Mouse (Mus musculus): Measurements from ENCODE around the gene Ppfibp2. TPM values are rescaled to one million over a fixed set of nuclear protein-coding genes. Genes with fewer than 3 reads are reported as not detected.

Gene Ppfibp2
- polyA plus RNA-seq, 1 experiment from 2014 or later: 4.3 TPM

- no peak overlapping the region for H3K4me2 ChIP-seq
- H3K4me3 ChIP-seq (replicated peaks): no peak overlapping the region
- H3K27me3 ChIP-seq: no peaks in the 10 kb centered on the region
- H3K9ac ChIP-seq: no peak overlapping the region
- no peak for ATAC-seq (ENCODE audit: insufficient read depth)
- no peak overlapping the region for H3K27ac ChIP-seq (replicated peaks)
- 34% methylated on average over 8 of the region's 8 CpGs for WGBS (ENCODE audit: insufficient replicate concordance)
- peaks cover 28% of the 10 kb centered on the region for H3K4me1 ChIP-seq (replicated peaks)
- H3K9me3 ChIP-seq (replicated peaks): no peaks in the 10 kb centered on the region
- no peaks in the 10 kb centered on the region for H3K36me3 ChIP-seq (replicated peaks)
Observed at GRCm38 (mm10) chr7:107664063-107665056, 69.4 kb downstream of the Ppfibp2 start.

- H3K27ac ChIP-seq (replicated peaks): no peak overlapping the region
- H3K4me3 ChIP-seq (replicated peaks): no peak overlapping the region
- H3K27me3 ChIP-seq: no peaks in the 10 kb centered on the region
- no peak overlapping the region for H3K4me2 ChIP-seq
- no peaks in the 10 kb centered on the region for H3K36me3 ChIP-seq (replicated peaks)
- no peaks in the 10 kb centered on the region for H3K9me3 ChIP-seq (replicated peaks)
- H3K9ac ChIP-seq: no peak overlapping the region
- peaks cover 28% of the 10 kb centered on the region for H3K4me1 ChIP-seq (replicated peaks)
- no peak for ATAC-seq (ENCODE audit: insufficient read depth)
- 11% methylated on average over 4 of the region's 4 CpGs for WGBS (ENCODE audit: insufficient replicate concordance)
Observed at GRCm38 (mm10) chr7:107665221-107665585, 70.2 kb downstream of the Ppfibp2 start.

- 13% methylated on average over 9 of the region's 9 CpGs for WGBS (ENCODE audit: insufficient replicate concordance)
- H3K4me2 ChIP-seq: peak overlapping the region; percentile 40
- no peaks in the 10 kb centered on the region for H3K9me3 ChIP-seq (replicated peaks)
- ATAC-seq (ENCODE audit: insufficient read depth): peak; percentile 31; the same call in 1 of the 2 replicates
- H3K4me1 ChIP-seq (replicated peaks): peaks cover 28% of the 10 kb centered on the region
- no peaks in the 10 kb centered on the region for H3K27me3 ChIP-seq
- H3K9ac ChIP-seq: no peak overlapping the region
- no peaks in the 10 kb centered on the region for H3K36me3 ChIP-seq (replicated peaks)
- H3K27ac ChIP-seq (replicated peaks): no peak overlapping the region
- no peak overlapping the region for H3K4me3 ChIP-seq (replicated peaks)
Observed at GRCm38 (mm10) chr7:107665586-107666261, 70.7 kb downstream of the Ppfibp2 start.

- ATAC-seq (ENCODE audit: insufficient read depth): no peak
- WGBS (ENCODE audit: insufficient replicate concordance): 8% methylated on average over 13 of the region's 13 CpGs
- peak overlapping the region; percentile 40 for H3K4me2 ChIP-seq
- H3K9ac ChIP-seq: no peak overlapping the region
- no peaks in the 10 kb centered on the region for H3K36me3 ChIP-seq (replicated peaks)
- H3K9me3 ChIP-seq (replicated peaks): no peaks in the 10 kb centered on the region
- H3K4me3 ChIP-seq (replicated peaks): no peak overlapping the region
- H3K27ac ChIP-seq (replicated peaks): no peak overlapping the region
- peaks cover 28% of the 10 kb centered on the region for H3K4me1 ChIP-seq (replicated peaks)
- no peaks in the 10 kb centered on the region for H3K27me3 ChIP-seq
Observed at GRCm38 (mm10) chr7:107666262-107666902, 71.4 kb downstream of the Ppfibp2 start.

GRCm38 (mm10) chr7:107668514-107668913, 73.5 kb downstream of the Ppfibp2 start:
- Histone ChIP-seq H3K4me1 (replicated peaks) (peaks cover 28% of the 10 kb centered on the region), H3K27ac (replicated peaks) (no peak overlapping the region), H3K4me3 (replicated peaks) (no peak overlapping the region), H3K9me3 (replicated peaks) (no peaks in the 10 kb centered on the region), H3K27me3 (no peaks in the 10 kb centered on the region), H3K9ac (no peak overlapping the region), H3K4me2 (no peak overlapping the region), H3K36me3 (replicated peaks) (no peaks in the 10 kb centered on the region)
- no peak for ATAC-seq (ENCODE audit: insufficient read depth)
- WGBS (ENCODE audit: insufficient replicate concordance): 53% methylated on average over 5 of the region's 5 CpGs

GRCm38 (mm10) chr7:107675224-107675623, 80.2 kb downstream of the Ppfibp2 start:
- Histone ChIP-seq H3K4me2 (no peak overlapping the region), H3K4me3 (replicated peaks) (no peak overlapping the region), H3K27me3 (no peaks in the 10 kb centered on the region), H3K9me3 (replicated peaks) (no peaks in the 10 kb centered on the region), H3K36me3 (replicated peaks) (no peaks in the 10 kb centered on the region), H3K9ac (no peak overlapping the region), H3K27ac (replicated peaks) (no peak overlapping the region), H3K4me1 (replicated peaks) (no peaks in the 10 kb centered on the region)
- no peak for ATAC-seq (ENCODE audit: insufficient read depth)
- WGBS (ENCODE audit: insufficient replicate concordance): 39% methylated on average over 3 of the region's 3 CpGs

- no peaks in the 10 kb centered on the region for H3K9me3 ChIP-seq (replicated peaks)
- H3K4me2 ChIP-seq: no peak overlapping the region
- no peak for ATAC-seq (ENCODE audit: insufficient read depth)
- no peaks in the 10 kb centered on the region for H3K4me1 ChIP-seq (replicated peaks)
- no peak overlapping the region for H3K27ac ChIP-seq (replicated peaks)
- H3K27me3 ChIP-seq: no peaks in the 10 kb centered on the region
- H3K9ac ChIP-seq: no peak overlapping the region
- 40% methylated on average over 6 of the region's 6 CpGs for WGBS (ENCODE audit: insufficient replicate concordance)
- no peaks in the 10 kb centered on the region for H3K36me3 ChIP-seq (replicated peaks)
- no peak overlapping the region for H3K4me3 ChIP-seq (replicated peaks)
Observed at GRCm38 (mm10) chr7:107680151-107680852, 85.3 kb downstream of the Ppfibp2 start.

- H3K4me1 ChIP-seq (replicated peaks): no peaks in the 10 kb centered on the region
- no peak overlapping the region for H3K4me3 ChIP-seq (replicated peaks)
- no peak overlapping the region for H3K4me2 ChIP-seq
- no peaks in the 10 kb centered on the region for H3K9me3 ChIP-seq (replicated peaks)
- H3K27ac ChIP-seq (replicated peaks): no peak overlapping the region
- no peak overlapping the region for H3K9ac ChIP-seq
- no peaks in the 10 kb centered on the region for H3K27me3 ChIP-seq
- no peak for ATAC-seq (ENCODE audit: insufficient read depth)
- no peaks in the 10 kb centered on the region for H3K36me3 ChIP-seq (replicated peaks)
- 55% methylated on average over 2 of the region's 2 CpGs for WGBS (ENCODE audit: insufficient replicate concordance)
Observed at GRCm38 (mm10) chr7:107681306-107681705, 86.3 kb downstream of the Ppfibp2 start.

- no peaks in the 10 kb centered on the region for H3K9me3 ChIP-seq (replicated peaks)
- no peak for ATAC-seq (ENCODE audit: insufficient read depth)
Observed at GRCm38 (mm10) chr7:107683162-107683561, 88.2 kb downstream of the Ppfibp2 start.

GRCm38 (mm10) chr7:107683622-107684021, 88.6 kb downstream of the Ppfibp2 start:
- no peak for ATAC-seq (ENCODE audit: insufficient read depth)
- H3K9me3 ChIP-seq (replicated peaks): no peaks in the 10 kb centered on the region
- H3K4me1 ChIP-seq (replicated peaks): no peaks in the 10 kb centered on the region
- H3K4me3 ChIP-seq (replicated peaks): no peak overlapping the region
- no peaks in the 10 kb centered on the region for H3K27me3 ChIP-seq
- WGBS (ENCODE audit: insufficient replicate concordance): 49% methylated on average over 3 of the region's 3 CpGs
- H3K36me3 ChIP-seq (replicated peaks): no peaks in the 10 kb centered on the region
- no peak overlapping the region for H3K27ac ChIP-seq (replicated peaks)
- no peak overlapping the region for H3K4me2 ChIP-seq
- no peak overlapping the region for H3K9ac ChIP-seq

More at GRCm38 (mm10) chr7:107683162-107683561, 88.2 kb downstream of the Ppfibp2 start:
- no peak overlapping the region for H3K4me3 ChIP-seq (replicated peaks)
- H3K4me2 ChIP-seq: no peak overlapping the region
- H3K9ac ChIP-seq: no peak overlapping the region
- H3K36me3 ChIP-seq (replicated peaks): no peaks in the 10 kb centered on the region
- no peaks in the 10 kb centered on the region for H3K4me1 ChIP-seq (replicated peaks)
- H3K27me3 ChIP-seq: no peaks in the 10 kb centered on the region
- WGBS (ENCODE audit: insufficient replicate concordance): 47% methylated on average over 4 of the region's 4 CpGs
- H3K27ac ChIP-seq (replicated peaks): no peak overlapping the region
